Mouse (Mus musculus): ENCODE measurements around the gene Clmn. TPM values are rescaled to one million over a fixed set of nuclear protein-coding genes. Genes with fewer than 3 reads are reported as not detected.

Clmn gene
- total and polyA plus RNA-seq, 3 experiments, result not detected

DNA sequence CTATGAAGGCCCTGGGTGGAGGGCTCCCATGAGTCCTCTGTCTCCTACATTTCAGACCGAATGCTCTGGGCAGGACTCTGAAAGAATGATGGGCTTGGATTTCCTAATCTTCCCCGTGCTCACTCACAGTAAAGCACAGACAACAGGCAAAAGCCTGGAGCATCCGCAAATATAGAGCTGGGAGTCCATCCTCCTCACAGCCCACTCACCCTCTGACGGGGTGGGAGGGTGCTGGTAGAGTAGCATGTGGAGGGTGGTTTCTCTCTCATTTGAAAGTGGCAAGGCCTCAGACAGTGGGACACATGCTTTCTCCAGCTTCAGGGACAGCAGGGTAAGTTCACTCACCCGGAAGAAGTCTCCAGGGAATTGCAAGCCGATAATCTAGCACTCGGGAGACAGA, 21.2 kb upstream of the Clmn start:
- no peaks in the 10 kb centered on the region for H3K27me3 ChIP-seq (ENCODE audit: control insufficient read depth in 1 of 2, insufficient read depth in 2 of 2, low read length in 2 of 2)
- H3K27ac ChIP-seq (ENCODE audit: control insufficient read depth, low read depth, low read length), result no peak overlapping the region
- no peaks in the 10 kb centered on the region for H3K9me3 ChIP-seq (replicated peaks; ENCODE audit: insufficient read depth, low read length)
- H3K4me3 ChIP-seq (ENCODE audit: control insufficient read depth in 1 of 2, insufficient read depth in 1 of 2, low read depth in 2 of 2, low read length in 2 of 2), result no peak overlapping the region
- no peak for DNase-seq (ENCODE audit: low read depth, low spot score)
- H3K36me3 ChIP-seq (ENCODE audit: control insufficient read depth in 1 of 2, insufficient read depth in 2 of 2, low read length in 2 of 2), result no peaks in the 10 kb centered on the region
- no peak for TF ChIP-seq TCF12 (IDR thresholded peaks at IDR 0.05; ENCODE audit: low read depth, low read length)
- TF ChIP-seq ELF1 (IDR thresholded peaks at IDR 0.05; ENCODE audit: low read depth, low read length), result no peak
- no peak for TF ChIP-seq ZKSCAN1 (IDR thresholded peaks at IDR 0.05; ENCODE audit: low read depth, low read length)
- no peak for TF ChIP-seq POLR2AphosphoS2 (IDR thresholded peaks at IDR 0.05; ENCODE audit: low read length)
- TF ChIP-seq USF1 (IDR thresholded peaks at IDR 0.05; ENCODE audit: low read depth, low read length), result no peak
- no peak for TF ChIP-seq KAT2A (conservative IDR thresholded peaks at IDR 0.05; ENCODE audit: low read depth, low read length)
- TF ChIP-seq BHLHE40 (IDR thresholded peaks at IDR 0.05; ENCODE audit: borderline replicate concordance, low read depth, low read length), result no peak
- TF ChIP-seq MXI1 (IDR thresholded peaks at IDR 0.05; ENCODE audit: low read depth, low read length), result no peak
- TF ChIP-seq MAX (IDR thresholded peaks at IDR 0.05; ENCODE audit: low read length), result no peak
- TF ChIP-seq MYB (IDR thresholded peaks at IDR 0.05; ENCODE audit: low read depth, low read length), result no peak
- TF ChIP-seq CHD1 (IDR thresholded peaks at IDR 0.05; ENCODE audit: low read depth, low read length), result no peak
- TF ChIP-seq HCFC1 (IDR thresholded peaks at IDR 0.05; ENCODE audit: low read depth, low read length), result no peak
- no peak for TF ChIP-seq MYC (IDR thresholded peaks at IDR 0.05; ENCODE audit: low read depth, low read length)
- TF ChIP-seq MAZ (IDR thresholded peaks at IDR 0.05; ENCODE audit: low read depth, low read length), result no peak
- no peak for TF ChIP-seq NELFE (IDR thresholded peaks at IDR 0.05; ENCODE audit: low read depth, low read length)
- no peaks in the 10 kb centered on the region for H3K4me1 ChIP-seq (ENCODE audit: control insufficient read depth in 1 of 2, insufficient read depth in 2 of 2, low read length in 2 of 2)
- no peak overlapping the region for H3K9ac ChIP-seq (ENCODE audit: control insufficient read depth, low read depth, low read length, poor library complexity, severe bottlenecking)
- H3K79me2 ChIP-seq (ENCODE audit: control insufficient read depth, insufficient read depth, low read length, poor library complexity), result no peaks in the 10 kb centered on the region

- Histone ChIP-seq H3K27ac (ENCODE audit: control insufficient read depth, low read depth, low read length) (no peak overlapping the region), H3K27me3 (ENCODE audit: control insufficient read depth in 1 of 2, insufficient read depth in 2 of 2, low read length in 2 of 2) (no peaks in the 10 kb centered on the region), H3K9ac (ENCODE audit: control insufficient read depth, low read depth, low read length, poor library complexity, severe bottlenecking) (no peak overlapping the region), H3K4me3 (ENCODE audit: control insufficient read depth in 1 of 2, insufficient read depth in 1 of 2, low read depth in 2 of 2, low read length in 2 of 2) (no peak overlapping the region), H3K9me3 (replicated peaks; ENCODE audit: insufficient read depth, low read length) (no peaks in the 10 kb centered on the region), H3K79me2 (ENCODE audit: control insufficient read depth, insufficient read depth, low read length, poor library complexity) (no peaks in the 10 kb centered on the region), H3K4me1 (ENCODE audit: control insufficient read depth in 1 of 2, insufficient read depth in 2 of 2, low read length in 2 of 2) (no peaks in the 10 kb centered on the region), H3K36me3 (ENCODE audit: control insufficient read depth in 1 of 2, insufficient read depth in 2 of 2, low read length in 2 of 2) (no peaks in the 10 kb centered on the region)
- no peak for TF ChIP-seq CHD1 (IDR thresholded peaks at IDR 0.05; ENCODE audit: low read depth, low read length)
- no peak for TF ChIP-seq POLR2A (IDR thresholded peaks at IDR 0.05; ENCODE audit: control insufficient read depth in 1 of 2, insufficient read depth in 1 of 2, low read depth in 1 of 2, low read length in 2 of 2, poor library complexity in 1 of 2)
- TF ChIP-seq POLR2AphosphoS2 (IDR thresholded peaks at IDR 0.05; ENCODE audit: low read length), result no peak
- no peak for TF ChIP-seq SMC3 (IDR thresholded peaks at IDR 0.05; ENCODE audit: low read depth, low read length)
- TF ChIP-seq USF1 (IDR thresholded peaks at IDR 0.05; ENCODE audit: low read depth, low read length), result no peak
- TF ChIP-seq MEF2A (IDR thresholded peaks at IDR 0.05; ENCODE audit: extremely low read depth, insufficient replicate concordance, low read depth, low read length, poor library complexity, severe bottlenecking), result no peak
- no peak for TF ChIP-seq E2F4 (IDR thresholded peaks at IDR 0.05; ENCODE audit: borderline replicate concordance, low read depth, low read length)
- TF ChIP-seq ETS1 (IDR thresholded peaks at IDR 0.05; ENCODE audit: low read depth, low read length), result no peak
- no peak for TF ChIP-seq UBTF (IDR thresholded peaks at IDR 0.05; ENCODE audit: borderline replicate concordance, insufficient read depth, low read depth, low read length)
- no peak for TF ChIP-seq ZC3H11A (IDR thresholded peaks at IDR 0.05; ENCODE audit: low read depth, low read length)
- no peak for TF ChIP-seq JUND (IDR thresholded peaks at IDR 0.05; ENCODE audit: low read depth, low read length)
- no peak for TF ChIP-seq ELF1 (IDR thresholded peaks at IDR 0.05; ENCODE audit: low read depth, low read length)
- no peak for TF ChIP-seq POLR2AphosphoS5 (IDR thresholded peaks at IDR 0.05; ENCODE audit: borderline replicate concordance, low read depth, low read length)
- TF ChIP-seq CTCF (IDR thresholded peaks at IDR 0.05 in 2 of 3, conservative IDR thresholded peaks at IDR 0.05 in 1 of 3; ENCODE audit: control insufficient read depth in 1 of 3, insufficient read depth in 1 of 3, low read depth in 2 of 3, low read length in 3 of 3, poor library complexity in 1 of 3, severe bottlenecking in 1 of 3), result no peak
- TF ChIP-seq ZKSCAN1 (IDR thresholded peaks at IDR 0.05; ENCODE audit: low read depth, low read length), result no peak
- no peak for TF ChIP-seq TBP (IDR thresholded peaks at IDR 0.05; ENCODE audit: low read depth, low read length)
- no peak for TF ChIP-seq EP300 (IDR thresholded peaks at IDR 0.05; ENCODE audit: low read depth in 1 of 2, low read length in 2 of 2)
- TF ChIP-seq CHD2 (IDR thresholded peaks at IDR 0.05; ENCODE audit: low read length), result no peak
- TF ChIP-seq BHLHE40 (IDR thresholded peaks at IDR 0.05; ENCODE audit: borderline replicate concordance, low read depth, low read length), result no peak
- TF ChIP-seq MYC (IDR thresholded peaks at IDR 0.05; ENCODE audit: low read depth, low read length), result no peak
- no peak for DNase-seq (ENCODE audit: low read depth, low spot score)
Observed at GRCm38 (mm10) chr12:104882533-104882932, 17.7 kb upstream of the Clmn start.
